Mouse (Mus musculus) stomach, embryonic 14.5 days (tissue): Measurements from ENCODE around the gene Phldb2. TPM values are rescaled to one million over a fixed set of nuclear protein-coding genes. Genes with fewer than 3 reads are reported as not detected.

ENCODE experiments used
- ATAC-seq: fragments of 200-750 bp; cut with Nextera tagmentation; 2 replicates; pipeline ENCODE4 v1.8.0; 2017; ENCODE audit warnings: low read depth, moderate TSS enrichment; ENCODE audit not compliant: insufficient number of reproducible peaks, insufficient read depth, low FRiP score
- H3K27ac ChIP-seq: fragments of 300-500 bp; sonication (generic); 2 replicates; pipeline ENCODE4 v1.5.1; 2014; ENCODE audit warnings: mild to moderate bottlenecking, low read length, moderate library complexity, mixed read lengths
- H3K27me3 ChIP-seq: fragments of 300-500 bp; sonication (generic); 2 replicates; pipeline ENCODE4 v1.6.1; 2014; ENCODE audit warnings: low read length, control low read depth, mixed read lengths; ENCODE audit not compliant: control insufficient read depth, insufficient read depth
- H3K36me3 ChIP-seq: fragments of 300-500 bp; sonication (generic); 2 replicates; pipeline ENCODE4 v1.6.1; 2014; ENCODE audit warnings: mild to moderate bottlenecking, control low read depth, low read length, moderate library complexity, mixed read lengths; ENCODE audit not compliant: control insufficient read depth, insufficient read depth
- H3K4me1 ChIP-seq: fragments of 300-500 bp; sonication (generic); 2 replicates; pipeline ENCODE4 v1.6.1; 2014; ENCODE audit warnings: low read length, control low read depth, mixed read lengths; ENCODE audit not compliant: control insufficient read depth, insufficient read depth
- H3K4me2 ChIP-seq: fragments of 300-500 bp; sonication (generic); replicated peaks from 2 replicates; pipeline ENCODE4 v1.6.1; 2014; ENCODE audit warnings: low read depth, low read length, control low read depth
- H3K4me3 ChIP-seq: fragments of 300-500 bp; sonication (generic); 2 replicates; pipeline ENCODE4 v1.5.1; 2014; ENCODE audit warnings: low read depth, low read length, control low read depth
- H3K9ac ChIP-seq: fragments of 300-500 bp; sonication (generic); replicated peaks from 2 replicates; pipeline ENCODE4 v1.6.1; 2014; ENCODE audit warnings: low read depth, mild to moderate bottlenecking, control low read depth, low read length, moderate library complexity, mixed read lengths
- H3K9me3 ChIP-seq: fragments of 300-500 bp; sonication (generic); 2 replicates; pipeline ENCODE4 v1.6.1; 2016; ENCODE audit warnings: low read depth, low read length, control low read depth; ENCODE audit not compliant: control insufficient read depth
- WGBS: fragments of 180-500 bp; shearing (Covaris S2); extraction: QIAGEN DNeasy Blood & Tissue Kit; methylation state at CpG from one replicate; pipeline ENCODE4 v1.1.7; 2014; 5-methylcytosine and 5-hydroxymethylcytosine counted together
- polyA plus RNA-seq: library from polyadenylated mRNA; unstranded; fragments of >200 nt; fragmentation: Nextera tagmentation; extraction: Ambion mirVana; gene quantifications from 2 replicates; pipeline ENCODE4 v1.2.1, GENCODE M21; 2014

The Phldb2 gene
- polyA plus RNA-seq, 1 experiment from 2014 or later, result 29.7 TPM

DNA sequence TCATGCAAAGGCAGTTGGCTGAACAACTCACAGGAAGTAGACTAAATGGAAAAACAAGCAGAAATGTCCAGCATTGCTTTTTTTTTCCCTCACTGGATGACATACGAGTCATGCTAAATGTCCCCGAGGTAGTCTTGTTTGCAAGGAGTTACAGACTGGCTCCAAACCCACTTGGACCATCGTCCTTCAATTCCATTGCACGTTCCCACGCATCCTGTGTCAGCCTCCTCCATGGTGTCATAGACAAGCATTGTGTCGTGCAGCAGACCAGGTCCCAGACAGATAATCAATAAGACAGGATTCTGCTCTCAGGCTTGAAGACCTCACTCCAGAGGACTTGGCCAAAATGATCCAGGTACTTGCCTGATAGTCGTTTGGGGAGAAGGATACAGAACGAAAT is 10.4 kb upstream of the Phldb2 start:
- Histone ChIP-seq H3K27me3 (no peaks in the 10 kb centered on the region), H3K4me2 (no peak overlapping the region), H3K27ac (no peak overlapping the region), H3K9ac (no peak overlapping the region), H3K36me3 (no peaks in the 10 kb centered on the region), H3K4me3 (no peak overlapping the region), H3K4me1 (peaks cover 6% of the 10 kb centered on the region; the same call in 1 of the 2 replicates), H3K9me3 (no peaks in the 10 kb centered on the region)
- WGBS, result 81% methylated on average over 8 of the region's 8 CpGs
- ATAC-seq, result no peak

DNA sequence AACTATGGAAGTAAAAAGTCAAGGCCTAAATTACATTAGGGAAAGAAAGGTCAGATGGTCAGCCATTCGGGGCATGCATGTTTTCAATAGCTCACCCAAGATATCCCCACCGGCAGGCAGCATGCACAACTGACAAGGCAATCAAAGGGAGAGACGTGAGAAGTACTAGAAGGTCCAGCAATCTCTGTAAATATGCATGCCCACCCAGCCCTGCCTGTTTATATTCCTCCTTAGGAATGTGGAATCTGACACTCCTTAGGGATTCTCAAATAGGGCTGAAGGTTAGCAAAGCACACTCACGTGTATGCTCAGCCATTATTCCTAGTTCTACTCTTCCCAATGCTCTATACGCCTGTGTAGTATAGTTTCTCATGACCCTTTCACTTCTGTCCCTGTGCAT is 9.7 kb upstream of the Phldb2 start:
- Histone ChIP-seq H3K4me3 (no peak overlapping the region), H3K36me3 (no peaks in the 10 kb centered on the region), H3K4me1 (peaks cover 6% of the 10 kb centered on the region; the same call in 1 of the 2 replicates), H3K27ac (no peak overlapping the region), H3K9me3 (no peaks in the 10 kb centered on the region), H3K4me2 (no peak overlapping the region), H3K27me3 (no peaks in the 10 kb centered on the region), H3K9ac (no peak overlapping the region)
- 29% methylated on average over 5 of the region's 5 CpGs for WGBS
- ATAC-seq, result no peak

DNA sequence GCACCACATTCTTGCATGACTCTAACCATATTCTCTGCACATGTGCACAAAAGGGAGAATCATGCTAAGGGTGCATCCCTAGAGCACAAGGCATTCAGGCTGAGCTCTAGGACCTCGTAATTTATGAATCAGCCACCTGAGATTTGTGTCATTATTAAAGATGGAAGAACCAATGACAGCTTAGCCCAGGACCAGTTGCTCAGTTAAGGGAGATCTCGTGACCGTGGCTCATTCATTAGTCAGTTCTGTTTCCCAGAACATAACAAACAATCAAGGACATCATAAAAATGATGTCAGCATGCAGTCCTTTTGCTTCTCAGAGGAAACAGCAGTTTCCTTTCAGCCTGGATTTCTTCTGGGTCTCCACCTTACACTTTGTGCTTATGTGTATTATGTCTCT is 7.6 kb upstream of the Phldb2 start:
- ATAC-seq, result no peak
- no peaks in the 10 kb centered on the region for H3K36me3 ChIP-seq
- H3K27ac ChIP-seq, result no peak overlapping the region
- WGBS, result 70% methylated on average over 3 of the region's 3 CpGs
- no peak overlapping the region for H3K4me3 ChIP-seq
- H3K4me2 ChIP-seq, result no peak overlapping the region
- no peak overlapping the region for H3K9ac ChIP-seq
- no peaks in the 10 kb centered on the region for H3K9me3 ChIP-seq
- H3K27me3 ChIP-seq, result no peaks in the 10 kb centered on the region
- H3K4me1 ChIP-seq, result no peaks in the 10 kb centered on the region

DNA sequence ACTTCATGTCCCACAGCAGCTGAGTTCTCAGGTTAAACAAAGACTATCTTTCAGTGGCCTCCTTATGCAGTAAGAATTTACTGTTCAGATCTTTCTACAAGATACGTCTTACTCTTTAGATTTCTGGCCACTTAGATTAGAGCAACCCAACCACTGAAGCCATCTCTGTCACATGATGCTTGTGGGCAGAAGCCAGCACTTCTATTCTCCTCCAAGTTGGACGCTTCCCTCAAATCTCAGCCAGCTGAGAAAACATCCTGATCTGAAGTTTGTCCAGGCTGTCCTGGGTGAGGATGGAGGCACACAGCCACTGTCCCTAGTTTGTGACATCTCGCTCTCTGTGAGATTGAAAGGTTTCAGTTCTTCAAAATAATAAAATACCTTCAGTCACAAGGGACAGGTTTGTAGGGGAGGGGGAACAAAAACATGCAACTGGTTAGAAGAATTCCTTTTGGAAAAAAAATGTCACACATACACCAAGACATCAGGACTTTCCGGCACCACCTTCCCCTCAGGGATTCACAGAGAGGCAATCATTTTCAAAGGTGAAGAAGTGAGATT is 3.1 kb upstream of the Phldb2 start:
- 77% methylated on average over 4 of the region's 4 CpGs for WGBS

DNA sequence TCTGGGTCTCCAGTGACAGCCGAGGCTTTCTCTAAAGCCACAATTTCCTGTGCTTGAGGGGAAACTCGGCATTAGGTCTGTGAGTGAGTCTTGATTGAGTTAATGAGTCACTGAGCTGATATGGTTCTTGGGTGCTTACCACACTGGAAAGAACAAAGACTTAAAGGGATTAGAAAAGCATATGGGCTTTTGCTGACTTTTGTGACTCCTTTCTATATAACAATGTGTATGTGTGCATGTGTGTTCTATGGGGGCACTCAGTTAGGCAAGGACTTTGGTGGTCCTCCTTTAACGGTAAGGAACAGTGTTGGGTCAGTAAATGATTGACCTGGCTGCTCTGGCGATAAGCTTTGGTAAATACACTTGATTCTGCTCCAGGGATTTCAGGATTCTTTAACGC is 897 bp downstream of the Phldb2 start:
- H3K36me3 ChIP-seq, result no peaks in the 10 kb centered on the region
- no peaks in the 10 kb centered on the region for H3K27me3 ChIP-seq
- H3K9ac ChIP-seq, result no peak overlapping the region
- H3K4me1 ChIP-seq, result 0 out of 2 replicates have a peak, but pooled peaks cover 2% of the 10 kb centered on the region
- no peaks in the 10 kb centered on the region for H3K9me3 ChIP-seq
- no peak overlapping the region for H3K4me2 ChIP-seq
- peak overlapping the region; percentile 62; the same call in 1 of the 2 replicates for H3K27ac ChIP-seq
- 38% methylated on average over 5 of the region's 5 CpGs for WGBS
- no peak overlapping the region for H3K4me3 ChIP-seq
- peak; percentile 93 for ATAC-seq

More for the DNA sequence above, 3.1 kb upstream of the Phldb2 start:
- no peaks in the 10 kb centered on the region for H3K9me3 ChIP-seq
- H3K27me3 ChIP-seq, result no peaks in the 10 kb centered on the region
- H3K4me1 ChIP-seq, result 0 out of 2 replicates have a peak, but pooled peaks cover 2% of the 10 kb centered on the region
- no peak for ATAC-seq
- no peak overlapping the region for H3K4me3 ChIP-seq
- H3K27ac ChIP-seq, result no peak overlapping the region
- H3K4me2 ChIP-seq, result no peak overlapping the region
- H3K9ac ChIP-seq, result no peak overlapping the region
- no peaks in the 10 kb centered on the region for H3K36me3 ChIP-seq

DNA sequence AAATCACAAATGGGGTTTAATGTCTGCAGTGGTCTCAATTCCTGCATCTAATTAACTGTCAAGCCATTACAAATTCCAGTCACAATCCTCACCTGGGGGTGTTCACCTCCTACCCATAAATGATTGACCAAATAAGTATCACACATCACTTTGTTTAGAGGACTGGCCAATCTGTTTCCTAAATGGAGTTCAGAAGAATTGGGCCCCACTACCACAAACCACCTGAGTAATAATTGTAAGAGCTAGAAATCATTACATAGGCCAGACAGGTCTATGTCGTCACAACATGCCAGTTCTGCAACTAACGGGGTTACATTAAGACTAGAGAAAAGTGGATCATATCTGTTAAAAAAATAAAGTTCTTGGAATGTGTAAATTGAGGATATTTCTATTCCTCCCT is 1.4 kb downstream of the Phldb2 start:
- no peak overlapping the region for H3K4me3 ChIP-seq
- 58% methylated on average over 2 of the region's 2 CpGs for WGBS
- no peaks in the 10 kb centered on the region for H3K27me3 ChIP-seq
- H3K4me1 ChIP-seq, result 0 out of 2 replicates have a peak, but pooled peaks cover 2% of the 10 kb centered on the region
- H3K4me2 ChIP-seq, result no peak overlapping the region
- H3K9me3 ChIP-seq, result no peaks in the 10 kb centered on the region
- H3K36me3 ChIP-seq, result no peaks in the 10 kb centered on the region
- H3K27ac ChIP-seq, result peak overlapping the region; percentile 7; the same call in 1 of the 2 replicates
- ATAC-seq, result no peak
- no peak overlapping the region for H3K9ac ChIP-seq

DNA sequence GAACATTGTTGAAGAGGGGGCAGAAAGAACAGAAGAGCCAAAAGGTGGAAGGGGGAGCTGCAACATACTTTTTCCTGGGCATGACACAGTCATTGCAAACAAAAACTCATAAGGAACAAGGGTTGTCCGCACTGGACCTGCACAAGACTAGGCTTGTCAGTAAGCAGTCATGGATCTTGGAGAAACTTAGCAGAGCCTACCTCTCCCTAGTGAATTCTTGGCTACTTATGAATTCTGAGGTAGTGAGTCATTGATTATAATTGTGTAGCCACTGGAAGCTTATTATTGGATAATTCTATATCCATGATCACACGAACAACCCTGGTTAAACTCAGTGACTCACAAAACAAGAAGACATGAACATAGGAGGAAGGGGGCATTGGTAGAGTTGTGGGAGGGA is 7.1 kb downstream of the Phldb2 start:
- ATAC-seq, result no peak
- no peak overlapping the region for H3K27ac ChIP-seq
- H3K27me3 ChIP-seq, result no peaks in the 10 kb centered on the region
- no peak overlapping the region for H3K4me2 ChIP-seq
- no peak overlapping the region for H3K9ac ChIP-seq
- no peaks in the 10 kb centered on the region for H3K36me3 ChIP-seq
- 0 out of 2 replicates have a peak, but pooled peaks cover 5% of the 10 kb centered on the region for H3K4me1 ChIP-seq
- H3K9me3 ChIP-seq, result no peaks in the 10 kb centered on the region
- WGBS, result 83% methylated on average over 2 of the region's 2 CpGs
- H3K4me3 ChIP-seq, result no peak overlapping the region

DNA sequence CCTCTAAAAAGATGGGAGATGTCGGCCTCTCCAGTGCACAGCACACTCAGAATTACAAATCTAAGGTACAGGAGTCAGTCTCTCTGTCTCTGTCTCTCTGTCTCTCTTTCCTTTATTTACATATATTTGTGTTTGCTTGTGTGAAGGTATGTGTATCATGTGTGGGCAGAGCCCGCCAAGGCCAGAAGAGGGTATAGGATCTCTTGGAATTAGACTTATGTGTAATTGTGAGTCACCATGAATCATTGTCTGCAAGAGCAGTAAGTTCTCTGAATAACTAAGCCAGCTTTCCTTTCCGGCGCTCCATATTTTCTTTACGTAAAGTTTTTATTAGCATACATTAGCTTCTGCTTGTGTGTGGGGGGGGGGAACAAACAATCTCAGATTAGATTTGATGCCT is 7.7 kb downstream of the Phldb2 start:
- no peak for ATAC-seq
- no peak overlapping the region for H3K27ac ChIP-seq

DNA sequence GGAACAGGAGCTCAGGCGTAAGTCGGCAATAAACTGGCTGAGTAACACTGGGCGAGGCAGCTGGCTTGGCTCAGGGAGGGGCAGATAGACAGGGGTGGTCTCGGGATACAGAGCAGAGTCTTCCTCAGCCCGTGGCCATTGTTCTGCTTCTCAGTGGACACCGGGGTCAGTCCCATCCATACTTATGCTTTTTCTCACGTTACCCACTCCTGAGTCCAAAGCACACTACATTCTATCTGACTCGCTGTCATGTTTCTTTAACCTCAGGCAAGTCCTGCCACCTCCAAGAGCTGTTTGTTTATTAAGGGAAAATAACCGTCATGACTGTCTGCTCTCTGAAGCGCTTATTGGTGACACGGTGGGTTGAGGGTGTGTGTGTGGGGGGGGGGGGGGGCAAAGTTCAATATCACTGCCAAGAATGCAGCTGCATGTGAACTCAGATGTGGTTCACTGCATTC is 8.2 kb downstream of the Phldb2 start:
- 0 out of 2 replicates have a peak, but pooled peaks cover 5% of the 10 kb centered on the region for H3K4me1 ChIP-seq
- no peaks in the 10 kb centered on the region for H3K9me3 ChIP-seq
- H3K9ac ChIP-seq, result no peak overlapping the region
- 16% methylated on average over 11 of the region's 11 CpGs for WGBS
- ATAC-seq, result peak; percentile 58
- H3K27ac ChIP-seq, result no peak overlapping the region
- H3K36me3 ChIP-seq, result no peaks in the 10 kb centered on the region
- no peaks in the 10 kb centered on the region for H3K27me3 ChIP-seq
- H3K4me3 ChIP-seq, result no peak overlapping the region
- H3K4me2 ChIP-seq, result no peak overlapping the region; the same call in 1 of the 2 replicates

More for the DNA sequence above, 7.7 kb downstream of the Phldb2 start:
- 79% methylated on average over 5 of the region's 5 CpGs for WGBS
- Histone ChIP-seq H3K9ac (no peak overlapping the region), H3K4me1 (0 out of 2 replicates have a peak, but pooled peaks cover 5% of the 10 kb centered on the region), H3K4me2 (no peak overlapping the region), H3K4me3 (no peak overlapping the region), H3K9me3 (no peaks in the 10 kb centered on the region), H3K36me3 (no peaks in the 10 kb centered on the region), H3K27me3 (no peaks in the 10 kb centered on the region)
